Comparison of ENCODE assay signal across 23 mouse cellular contexts in genomic region chr10:27207320-27207719, GRCm38 (mm10).
DNase-seq lines count a peak whose midpoint lies in the region; ATAC-seq lines count a peak whose summit lies in the region.
"Had no signal": no experiment of that assay in that cellular context is flagged by ENCODE, and none has a peak within 500 bp of the region (broad histone marks: within the 10 kb centered on the region; RNA-seq: fewer than 3 reads in every experiment).

No protein-coding gene starts in this region.

- ATAC-seq in heart, embryonic 11.5 days (replicated peaks; ENCODE audit: insufficient number of reproducible peaks, low FRiP score, low TSS enrichment): no peak
- no peak for ATAC-seq in hindbrain, embryonic 16.5 days
- ATAC-seq in hindbrain, embryonic 12.5 days (ENCODE audit: low FRiP score): no peak
- ATAC-seq in midbrain, embryonic 13.5 days: no peak
- no peak for ATAC-seq in neural tube, embryonic 15.5 days (ENCODE audit: low FRiP score)
- ATAC-seq: activated CD4-positive, CD25-positive, alpha-beta regulatory T cell, adult 4 months; forebrain, embryonic 14.5 days; liver, embryonic 12.5 days had no signal

- no peak overlapping the region for H3K4me3 ChIP-seq in heart, embryonic 11.5 days (ENCODE audit: low read depth, low read length)
- H3K4me3 ChIP-seq in hindbrain, embryonic 16.5 days (ENCODE audit: low read length): no peak overlapping the region
- no peak overlapping the region for H3K4me3 ChIP-seq in hindbrain, embryonic 12.5 days
- H3K4me3 ChIP-seq in midbrain, embryonic 13.5 days (replicated peaks): no peak overlapping the region
- H3K4me3 ChIP-seq in neural tube, embryonic 15.5 days (replicated peaks): no peak overlapping the region
- H3K4me3 ChIP-seq: embryonic facial prominence, embryonic 12.5 days; gastrocnemius, adult 2 months; limb, embryonic 13.5 days; liver, embryonic 12.5 days had no signal

- no peak overlapping the region for H3K9ac ChIP-seq in heart, embryonic 11.5 days (ENCODE audit: low read depth, low read length)
- no peak overlapping the region for H3K9ac ChIP-seq in hindbrain, embryonic 16.5 days (ENCODE audit: low read depth, low read length)
- H3K9ac ChIP-seq in hindbrain, embryonic 12.5 days: no peak overlapping the region
- no peak overlapping the region; the same call in 1 of the 2 replicates for H3K9ac ChIP-seq in midbrain, embryonic 13.5 days (replicated peaks)
- no peak overlapping the region for H3K9ac ChIP-seq in neural tube, embryonic 15.5 days (replicated peaks)
- H3K9ac ChIP-seq: embryonic facial prominence, embryonic 12.5 days; limb, embryonic 13.5 days; liver, embryonic 12.5 days had no signal

- no peak overlapping the region for H3K27ac ChIP-seq in heart, embryonic 11.5 days (ENCODE audit: low read depth, low read length)
- H3K27ac ChIP-seq in hindbrain, embryonic 16.5 days (ENCODE audit: low read depth, low read length): no peak overlapping the region
- H3K27ac ChIP-seq in hindbrain, embryonic 12.5 days: no peak overlapping the region
- no peak overlapping the region for H3K27ac ChIP-seq in midbrain, embryonic 13.5 days
- no peak overlapping the region for H3K27ac ChIP-seq in neural tube, embryonic 15.5 days (replicated peaks)
- H3K27ac ChIP-seq: embryonic facial prominence, embryonic 12.5 days; gastrocnemius, adult 2 months; limb, embryonic 13.5 days; liver, embryonic 12.5 days had no signal

- no peaks in the 10 kb centered on the region for H3K4me1 ChIP-seq in heart, embryonic 11.5 days (ENCODE audit: control insufficient read depth, insufficient read depth, low read length)
- no peaks in the 10 kb centered on the region for H3K4me1 ChIP-seq in hindbrain, embryonic 16.5 days (ENCODE audit: control insufficient read depth, insufficient read depth, low read depth, low read length)
- no peaks in the 10 kb centered on the region for H3K4me1 ChIP-seq in hindbrain, embryonic 12.5 days
- H3K4me1 ChIP-seq in midbrain, embryonic 13.5 days (replicated peaks): no peaks in the 10 kb centered on the region; the same call in 1 of the 2 replicates
- H3K4me1 ChIP-seq in neural tube, embryonic 15.5 days: no peaks in the 10 kb centered on the region
- H3K4me1 ChIP-seq: embryonic facial prominence, embryonic 12.5 days; limb, embryonic 13.5 days; liver, embryonic 12.5 days had no signal

- WGBS in heart, embryonic 11.5 days (ENCODE audit: insufficient replicate concordance): 15% methylated on average over 12 of the region's 12 CpGs
- WGBS in hindbrain, embryonic 16.5 days: 18% methylated on average over 12 of the region's 12 CpGs
- 18% methylated on average over 12 of the region's 12 CpGs for WGBS in hindbrain, embryonic 12.5 days
- 12% methylated on average over 12 of the region's 12 CpGs for WGBS in midbrain, embryonic 13.5 days
- 17% methylated on average over 12 of the region's 12 CpGs for WGBS in neural tube, embryonic 15.5 days

- H3K4me2 ChIP-seq in heart, embryonic 11.5 days: peak overlapping the region; percentile 25; the same call in 1 of the 2 replicates
- peak overlapping the region; percentile 19 for H3K4me2 ChIP-seq in hindbrain, embryonic 16.5 days (ENCODE audit: low read length)
- H3K4me2 ChIP-seq in hindbrain, embryonic 12.5 days (replicated peaks): no peak overlapping the region
- H3K4me2 ChIP-seq in midbrain, embryonic 13.5 days (replicated peaks): peak overlapping the region; percentile 27
- H3K4me2 ChIP-seq in neural tube, embryonic 15.5 days: peak overlapping the region; percentile 35
- H3K4me2 ChIP-seq: embryonic facial prominence, embryonic 12.5 days; limb, embryonic 13.5 days; liver, embryonic 12.5 days had no signal

- H3K36me3 ChIP-seq in heart, embryonic 11.5 days (ENCODE audit: control insufficient read depth, insufficient read depth, low read length): no peaks in the 10 kb centered on the region
- H3K36me3 ChIP-seq in hindbrain, embryonic 16.5 days (ENCODE audit: control insufficient read depth, insufficient read depth, low read length): no peaks in the 10 kb centered on the region
- H3K36me3 ChIP-seq in hindbrain, embryonic 12.5 days: no peaks in the 10 kb centered on the region
- H3K36me3 ChIP-seq in midbrain, embryonic 13.5 days: no peaks in the 10 kb centered on the region
- no peaks in the 10 kb centered on the region for H3K36me3 ChIP-seq in neural tube, embryonic 15.5 days
- H3K36me3 ChIP-seq: embryonic facial prominence, embryonic 12.5 days; limb, embryonic 13.5 days; liver, embryonic 12.5 days had no signal

- no peak for DNase-seq in heart, adult 18-20 months
- no peak for DNase-seq in adrenal gland, adult 18-20 months (ENCODE audit: low spot score in 2 of 2)
- DNase-seq: adrenal gland, postnatal 10 days; B cell, adult 2 months; cerebellum, adult 18-20 months; cerebellum, postnatal 14 days; gastrocnemius, adult 2 months; kidney, adult 11 months; kidney, postnatal 4 days; lung, adult 18-20 months; lung, postnatal 14 days; retina, postnatal 1 day had no signal

- H3K9me3 ChIP-seq in heart, embryonic 11.5 days (replicated peaks; ENCODE audit: control insufficient read depth, low read length): no peaks in the 10 kb centered on the region
- no peaks in the 10 kb centered on the region for H3K9me3 ChIP-seq in hindbrain, embryonic 16.5 days (ENCODE audit: control insufficient read depth, low read length)
- H3K9me3 ChIP-seq in hindbrain, embryonic 12.5 days (replicated peaks): no peaks in the 10 kb centered on the region
- H3K9me3 ChIP-seq in midbrain, embryonic 13.5 days: no peaks in the 10 kb centered on the region
- H3K9me3 ChIP-seq in neural tube, embryonic 15.5 days (replicated peaks): no peaks in the 10 kb centered on the region
- H3K9me3 ChIP-seq: embryonic facial prominence, embryonic 12.5 days; limb, embryonic 13.5 days; liver, embryonic 12.5 days had no signal

- H3K27me3 ChIP-seq in heart, embryonic 11.5 days (ENCODE audit: control insufficient read depth, insufficient read depth, low read length): no peaks in the 10 kb centered on the region
- no peaks in the 10 kb centered on the region for H3K27me3 ChIP-seq in hindbrain, embryonic 16.5 days (replicated peaks; ENCODE audit: control insufficient read depth, insufficient read depth, low read length)
- no peaks in the 10 kb centered on the region for H3K27me3 ChIP-seq in hindbrain, embryonic 12.5 days
- H3K27me3 ChIP-seq in midbrain, embryonic 13.5 days: no peaks in the 10 kb centered on the region
- no peaks in the 10 kb centered on the region for H3K27me3 ChIP-seq in neural tube, embryonic 15.5 days (replicated peaks)
- H3K27me3 ChIP-seq: CH12.LX; embryonic facial prominence, embryonic 12.5 days; liver, embryonic 12.5 days had no signal
